Mouse (Mus musculus) bone marrow macrophage, adult 2 months (primary cell): ENCODE data around the gene Timp4. TPM values are rescaled to one million over a fixed set of nuclear protein-coding genes. Genes with fewer than 3 reads are reported as not detected.
"Not testable (repeated sequence)": the region's sequence is repeated elsewhere in the genome, so short reads cannot be mapped to it uniquely, and the experiment has no call there.

Source experiments
- H3K27ac ChIP-seq: 2 replicates; pipeline ENCODE4 v1.5.1; 2012; ENCODE audit warnings: low read depth, low read length; ENCODE audit not compliant: insufficient read depth
- H3K4me1 ChIP-seq: 2 replicates; pipeline ENCODE4 v1.6.1; 2012; ENCODE audit warnings: low read length; ENCODE audit not compliant: control insufficient read depth, insufficient read depth
- H3K4me3 ChIP-seq: 2 replicates; pipeline ENCODE4 v1.5.1; 2012; ENCODE audit warnings: mild to moderate bottlenecking, low read length, moderate library complexity; ENCODE audit not compliant: insufficient read depth
- CTCF ChIP-seq: IDR thresholded peaks from 2 replicates; pipeline ENCODE4 v1.5.1; 2012; ENCODE audit warnings: low read depth, mild to moderate bottlenecking, low read length, moderate library complexity
- POLR2A ChIP-seq: IDR thresholded peaks from 2 replicates; pipeline ENCODE4 v1.6.1; 2012; ENCODE audit warnings: mild to moderate bottlenecking, low read depth, low read length, borderline replicate concordance
- polyA plus RNA-seq: library from polyadenylated mRNA; stranded (reverse); fragments of >200 nt; gene quantifications from 2 replicates; pipeline ENCODE4 v1.2.4, GENCODE M21; 2012; ENCODE audit not compliant: missing spikeins, insufficient read depth, insufficient read length

The Timp4 gene
- polyA plus RNA-seq, 1 experiment: not detected

- no peak for TF ChIP-seq CTCF
- no peak for TF ChIP-seq POLR2A
- H3K27ac ChIP-seq: no peak overlapping the region
Observed at GRCm38 (mm10) chr6:115260507-115260906, 8.5 kb upstream of the Timp4 start.

DNA sequence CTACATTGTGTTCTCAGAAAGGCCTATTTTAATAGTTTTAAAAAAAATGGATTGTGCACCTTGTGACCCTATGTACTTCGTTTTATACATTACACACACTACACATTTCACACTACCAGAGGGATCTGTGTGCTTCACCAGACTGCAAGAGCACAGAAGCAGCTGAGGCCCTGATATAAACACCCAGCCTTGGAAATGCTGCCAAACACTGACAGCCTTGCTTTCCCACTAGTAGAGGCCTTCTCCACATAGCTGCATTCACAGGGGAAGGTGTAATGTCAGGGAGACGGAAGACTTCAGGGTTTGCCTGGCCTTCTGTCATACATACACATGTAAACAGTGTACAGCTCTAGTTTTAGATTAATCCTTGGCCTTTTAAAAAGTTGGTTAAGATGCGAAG lies 3.2 kb upstream of the Timp4 start:
- Histone ChIP-seq H3K4me1 (no peaks in the 10 kb centered on the region), H3K4me3 (no peak overlapping the region), H3K27ac (no peak overlapping the region)
- no peak for TF ChIP-seq CTCF

More at GRCm38 (mm10) chr6:115260507-115260906, 8.5 kb upstream of the Timp4 start:
- Histone ChIP-seq H3K4me3 (no peak overlapping the region), H3K4me1 (no peaks in the 10 kb centered on the region)

DNA sequence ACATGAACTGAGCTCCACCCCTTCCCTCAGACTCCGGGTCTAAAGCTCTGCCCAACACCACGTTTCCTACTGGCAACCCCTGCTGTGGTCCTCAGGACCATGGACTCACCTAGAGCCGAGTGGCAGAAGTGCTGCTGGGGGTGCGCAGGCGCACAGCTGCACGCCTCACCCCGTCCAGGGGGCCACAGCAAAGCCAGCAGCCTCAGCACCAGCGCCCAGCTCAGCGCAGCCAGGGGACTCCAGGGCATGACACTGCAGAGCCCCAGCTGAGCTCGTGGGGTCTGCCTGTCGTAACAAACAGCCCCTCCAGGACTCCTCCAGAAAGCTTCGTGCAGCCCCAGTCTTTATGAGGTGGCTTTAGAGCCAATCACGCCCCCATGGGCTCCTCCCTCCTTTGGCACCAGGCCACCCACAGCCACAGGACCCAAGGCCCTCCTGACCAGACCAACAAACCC lies 447 bp downstream of the Timp4 start:
- Histone ChIP-seq H3K27ac (no peak overlapping the region), H3K4me3 (no peak overlapping the region), H3K4me1 (peaks cover 5% of the 10 kb centered on the region)
- TF ChIP-seq POLR2A (no peak), CTCF (no peak)

DNA sequence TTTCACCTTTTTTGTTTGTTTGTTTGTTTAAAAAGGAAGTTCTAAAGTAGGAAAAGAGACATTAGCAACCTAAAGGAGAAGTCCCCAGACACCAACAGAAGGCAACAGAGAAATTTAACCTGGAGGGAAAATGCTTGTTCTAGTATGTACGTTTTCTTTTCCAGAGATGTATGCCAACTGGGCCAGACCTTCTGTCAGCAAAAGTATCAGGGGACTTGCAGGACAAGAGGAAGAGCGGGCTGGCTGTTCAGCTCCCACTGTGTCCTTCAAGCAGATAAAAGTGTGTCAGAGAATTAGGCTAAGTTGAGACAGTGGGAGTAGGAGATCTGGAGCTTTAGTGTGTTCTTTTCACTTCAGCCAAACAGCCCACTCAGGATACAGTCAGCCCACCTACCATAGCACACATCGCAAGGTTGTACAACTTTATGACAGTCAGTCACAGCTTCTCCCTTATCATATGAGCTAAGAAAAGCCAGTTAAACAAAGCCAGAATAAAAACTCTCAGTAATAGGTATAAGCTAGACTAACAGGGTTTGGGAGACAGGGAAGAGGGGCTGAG lies 6.4 kb downstream of the Timp4 start:
- no peak overlapping the region for H3K27ac ChIP-seq
- no peak overlapping the region for H3K4me3 ChIP-seq
- H3K4me1 ChIP-seq: peaks cover 5% of the 10 kb centered on the region
- TF ChIP-seq CTCF (no peak), POLR2A (no peak)

GRCm38 (mm10) chr6:115244222-115244621 lies 7.8 kb downstream of the Timp4 start:
- TF ChIP-seq CTCF (no peak), POLR2A (no peak)

DNA sequence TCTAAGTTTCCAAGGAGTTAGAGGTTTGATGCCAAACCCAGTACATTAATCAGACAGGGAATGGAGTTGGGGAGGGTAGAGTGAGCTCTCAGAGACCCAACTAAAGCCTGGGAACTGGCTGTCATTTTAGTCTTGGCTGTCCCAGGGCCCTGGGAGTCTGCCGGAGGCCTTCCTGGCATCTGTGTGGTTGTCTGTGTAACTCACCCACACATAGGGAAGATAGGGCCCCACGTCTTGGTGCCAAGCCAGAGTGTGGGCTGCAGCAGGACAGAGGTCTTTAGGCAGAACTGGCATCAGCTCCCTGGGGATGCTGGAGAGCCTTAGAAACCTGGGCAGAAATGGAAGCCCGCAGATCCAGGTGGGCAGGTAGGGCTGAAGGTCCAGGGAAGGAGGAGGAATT lies 10.1 kb downstream of the Timp4 start:
- no peak for TF ChIP-seq CTCF
- TF ChIP-seq POLR2A: no peak
- Histone ChIP-seq H3K4me3 (no peak overlapping the region), H3K4me1 (no peaks in the 10 kb centered on the region), H3K27ac (no peak overlapping the region)

More at GRCm38 (mm10) chr6:115244222-115244621, 7.8 kb downstream of the Timp4 start:
- Histone ChIP-seq H3K4me1 (peaks cover 5% of the 10 kb centered on the region), H3K4me3 (no peak overlapping the region), H3K27ac (no peak overlapping the region)

DNA sequence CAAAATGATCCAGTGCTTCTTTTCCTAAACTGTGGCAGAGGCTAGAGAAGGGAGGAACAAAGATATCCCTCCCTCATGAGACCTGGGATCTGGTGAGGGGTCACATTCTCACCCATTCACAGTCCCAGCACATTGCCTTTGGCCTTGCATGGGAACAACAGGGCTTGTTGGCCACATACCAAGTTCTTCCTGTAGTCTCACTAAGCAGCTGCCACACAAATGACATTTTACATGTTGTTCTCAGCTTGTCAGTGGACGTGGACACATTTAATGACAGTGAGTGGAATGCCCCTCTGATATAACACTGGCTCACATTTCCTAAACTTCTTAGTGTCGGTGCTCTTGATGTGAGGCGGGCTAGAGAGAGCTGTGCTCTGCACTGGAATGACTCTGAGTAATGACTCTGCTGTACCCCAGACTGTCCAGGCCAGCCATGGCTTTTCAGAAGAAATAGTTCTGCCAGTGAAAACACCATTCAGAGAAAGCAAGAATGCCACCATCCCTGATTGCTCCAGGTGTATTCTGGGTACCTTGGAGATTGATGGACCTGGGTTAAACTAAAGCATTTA lies 10.8 kb downstream of the Timp4 start:
- H3K27ac ChIP-seq: no peak overlapping the region
- TF ChIP-seq CTCF: no peak
- TF ChIP-seq POLR2A: no peak
- no peak overlapping the region for H3K4me3 ChIP-seq
- no peaks in the 10 kb centered on the region for H3K4me1 ChIP-seq

DNA sequence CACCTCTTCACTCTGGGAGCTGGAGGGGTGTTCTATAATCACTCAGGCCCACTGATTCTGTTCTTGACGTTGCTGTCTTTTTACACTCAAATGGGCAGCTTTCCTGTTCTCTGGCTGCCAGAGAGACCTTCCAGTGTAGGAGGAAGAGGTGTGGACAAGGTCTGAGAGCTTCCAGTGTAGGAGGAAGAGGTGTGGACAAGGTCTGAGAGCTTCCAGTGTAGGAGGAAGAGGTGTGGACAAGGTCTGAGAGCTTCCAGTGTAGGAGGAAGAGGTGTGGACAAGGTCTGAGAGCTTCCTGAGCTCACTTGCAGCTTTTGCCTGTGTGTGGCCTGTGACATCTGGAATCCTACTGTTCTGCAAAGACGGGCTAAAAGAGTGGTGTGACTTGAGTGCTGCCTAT lies 11.6 kb downstream of the Timp4 start:
- not testable (repeated sequence) for H3K4me1 ChIP-seq, H3K4me3 ChIP-seq, H3K27ac ChIP-seq

DNA sequence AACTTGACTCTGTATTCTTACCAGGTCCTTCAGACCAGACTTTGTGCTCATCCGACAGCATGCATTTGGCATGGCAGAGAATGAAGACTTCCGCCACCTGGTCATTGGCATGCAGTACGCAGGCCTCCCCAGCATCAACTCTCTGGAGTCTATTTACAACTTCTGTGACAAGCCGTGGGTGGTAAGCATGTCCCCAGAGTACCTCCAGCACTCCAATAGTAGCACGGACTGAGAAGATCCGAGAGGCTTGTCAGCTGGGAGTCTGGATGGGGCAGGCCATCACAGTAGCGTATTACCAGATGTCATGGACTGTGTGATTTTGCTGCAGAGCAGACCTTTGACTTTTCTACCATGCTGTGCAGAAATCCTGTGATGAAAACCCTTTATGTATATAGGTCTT lies 12.7 kb downstream of the Timp4 start:
- H3K27ac ChIP-seq: no peak overlapping the region
- TF ChIP-seq CTCF (no peak), POLR2A (no peak)

GRCm38 (mm10) chr6:115238031-115239027 lies 13.7 kb downstream of the Timp4 start:
- Histone ChIP-seq H3K4me1 (no peaks in the 10 kb centered on the region), H3K4me3 (no peak overlapping the region), H3K27ac (no peak overlapping the region)
- TF ChIP-seq CTCF (no peak), POLR2A (no peak)

More for the DNA sequence above, 12.7 kb downstream of the Timp4 start:
- Histone ChIP-seq H3K4me3 (no peak overlapping the region), H3K4me1 (no peaks in the 10 kb centered on the region)
